Mouse (Mus musculus): ENCODE results near the gene Gbgt1. TPM values are rescaled to one million over a fixed set of nuclear protein-coding genes. Genes with fewer than 3 reads are reported as not detected.

Gbgt1 gene
- 0.50 and 0.68 TPM in 2 replicates for polyA plus RNA-seq (2015; fragmentation: Nextera tagmentation; extraction: Ambion mirVana)

DNA sequence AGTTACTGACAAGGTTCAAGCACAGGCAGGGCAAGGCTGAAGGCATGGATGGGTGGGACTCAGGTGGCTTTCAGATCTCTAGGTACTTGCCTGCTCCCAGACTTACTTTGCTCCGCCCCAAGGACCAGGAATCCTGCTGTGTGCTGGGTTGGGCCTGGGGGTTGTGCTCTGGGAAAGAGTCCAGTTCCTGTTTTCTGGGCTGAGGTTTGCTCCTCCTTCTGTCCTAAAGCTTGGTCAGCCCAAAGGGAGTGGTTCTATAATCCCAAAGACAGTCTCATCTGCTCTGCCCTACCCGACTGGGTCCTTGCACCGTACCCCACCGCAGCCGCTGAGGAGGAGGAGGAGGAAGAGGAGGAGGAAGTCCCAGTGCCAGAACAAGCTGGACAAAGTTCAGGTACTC lies at the start of gene Gbgt1:
Gene Gbgt1 (plus strand): TSS at position 221 of the 400 bp plus-strand sequence.
- Histone ChIP-seq H3K27me3 (no peaks in the 10 kb centered on the region), H3K4me3 (no peak within 1 kb of the TSS), H3K4me1 (no peaks in the 10 kb centered on the region), H3K4me2 (replicated peaks) (no peak within 1 kb of the TSS), H3K9ac (replicated peaks) (no peak within 1 kb of the TSS), H3K27ac (replicated peaks) (no peak within 1 kb of the TSS), H3K36me3 (no peaks in the 10 kb centered on the region), H3K9me3 (no peaks in the 10 kb centered on the region)
- WGBS: 79% methylated on average over 5 of the region's 5 CpGs
- ATAC-seq (replicated peaks): no peak

DNA sequence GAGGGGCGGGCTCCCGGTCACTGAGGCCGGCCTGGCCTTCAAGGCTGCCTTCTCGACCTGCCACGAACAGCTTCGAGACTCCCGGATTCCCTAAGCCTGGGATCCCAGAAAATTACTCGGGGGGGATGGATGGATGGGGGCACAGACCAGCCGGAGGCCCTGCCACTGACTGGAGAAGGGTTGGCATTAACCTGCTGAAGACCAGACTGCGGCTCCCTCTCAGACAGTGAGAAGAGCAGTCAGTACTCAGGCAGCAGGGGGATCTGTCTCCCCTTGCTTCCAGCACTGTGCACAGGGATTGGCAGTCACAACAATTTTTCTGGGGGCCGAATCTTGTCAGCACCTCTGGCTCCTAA lies 49.4 kb upstream of the Gbgt1 start:
- WGBS: 5% methylated on average over 11 of the region's 11 CpGs
- Histone ChIP-seq H3K4me3 (peak overlapping the region; percentile 80), H3K27me3 (no peaks in the 10 kb centered on the region), H3K27ac (replicated peaks) (peak overlapping the region; percentile 74), H3K9me3 (no peaks in the 10 kb centered on the region), H3K9ac (replicated peaks) (peak overlapping the region; percentile 69), H3K36me3 (peaks cover 7% of the 10 kb centered on the region; the same call in 1 of the 2 replicates), H3K4me1 (peaks cover 17% of the 10 kb centered on the region), H3K4me2 (replicated peaks) (peak overlapping the region; percentile 97)
- ATAC-seq (replicated peaks): peak; percentile 72

DNA sequence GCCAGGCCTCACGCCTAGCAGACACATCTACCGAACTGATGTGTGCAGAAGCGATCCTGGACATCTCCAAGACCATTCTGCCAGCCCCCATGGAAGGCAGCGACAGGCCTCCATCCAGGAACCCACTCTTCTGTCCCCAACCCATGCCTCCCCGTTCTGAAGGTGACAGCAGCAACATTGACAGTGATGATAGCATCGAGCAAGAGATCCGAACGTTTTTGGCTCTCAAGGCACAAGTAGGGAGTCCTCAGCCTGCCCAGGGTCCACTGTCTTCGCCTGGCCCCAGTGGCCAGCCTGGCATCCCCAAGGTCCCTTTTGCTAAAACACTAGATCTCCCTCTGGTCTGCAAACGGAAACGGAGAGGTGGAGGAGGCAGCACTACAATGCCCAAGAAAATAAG lies 45.0 kb upstream of the Gbgt1 start:
- H3K4me3 ChIP-seq: no peak overlapping the region
- H3K4me1 ChIP-seq: peaks cover 8% of the 10 kb centered on the region
- ATAC-seq (replicated peaks): no peak
- no peak overlapping the region for H3K9ac ChIP-seq (replicated peaks)
- 91% methylated on average over 11 of the region's 11 CpGs for WGBS
- peaks cover 9% of the 10 kb centered on the region; the same call in 1 of the 2 replicates for H3K36me3 ChIP-seq
- H3K27ac ChIP-seq (replicated peaks): no peak overlapping the region
- H3K27me3 ChIP-seq: no peaks in the 10 kb centered on the region
- H3K9me3 ChIP-seq: no peaks in the 10 kb centered on the region
- no peak overlapping the region for H3K4me2 ChIP-seq (replicated peaks)

DNA sequence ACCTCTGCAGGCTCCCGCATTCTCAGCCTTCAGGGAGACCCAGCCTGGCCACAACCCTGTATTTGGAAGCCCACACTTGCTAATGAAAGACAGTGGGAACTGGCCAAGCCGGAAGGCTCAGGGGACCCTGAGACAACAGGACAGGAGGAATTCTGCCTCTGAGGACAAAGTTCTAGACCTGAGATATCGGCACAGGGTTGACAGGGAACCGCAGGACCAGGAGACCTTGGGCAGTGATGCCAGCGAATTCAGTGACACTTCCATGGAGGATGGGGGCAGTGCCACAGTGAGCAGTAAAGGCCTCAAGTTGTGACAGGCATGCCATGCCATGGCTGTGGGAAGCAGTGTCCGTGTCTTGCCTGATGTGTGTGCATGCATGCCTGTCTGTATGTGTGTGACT lies 43.2 kb upstream of the Gbgt1 start:
- Histone ChIP-seq H3K4me3 (no peak overlapping the region), H3K36me3 (peaks cover 9% of the 10 kb centered on the region; the same call in 1 of the 2 replicates), H3K9ac (replicated peaks) (no peak overlapping the region), H3K4me1 (no peaks in the 10 kb centered on the region), H3K27ac (replicated peaks) (no peak overlapping the region), H3K27me3 (no peaks in the 10 kb centered on the region), H3K4me2 (replicated peaks) (no peak overlapping the region), H3K9me3 (no peaks in the 10 kb centered on the region)
- WGBS: 95% methylated on average over 6 of the region's 6 CpGs
- ATAC-seq (replicated peaks): no peak

DNA sequence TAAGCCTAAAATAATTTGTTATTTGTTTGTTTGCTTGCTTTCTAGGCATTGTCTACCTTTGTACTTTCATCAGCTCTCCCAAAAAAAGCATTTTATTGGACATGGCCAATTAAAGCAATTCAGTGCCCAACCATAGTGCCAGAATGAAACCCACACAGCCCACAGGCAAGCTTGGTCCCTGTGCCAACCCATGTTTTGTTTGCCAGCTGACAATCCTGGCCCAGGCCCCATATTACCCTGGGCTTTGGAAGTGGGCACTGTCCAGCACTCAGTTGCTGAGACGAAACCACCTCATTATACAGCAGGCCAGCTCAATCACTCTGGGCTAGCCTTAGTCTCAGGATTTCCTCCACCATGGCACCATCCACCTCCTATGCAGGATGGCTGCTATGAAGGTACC lies 40.1 kb upstream of the Gbgt1 start:
- ATAC-seq (replicated peaks): no peak
- Histone ChIP-seq H3K9ac (replicated peaks) (no peak overlapping the region), H3K27me3 (no peaks in the 10 kb centered on the region), H3K4me2 (replicated peaks) (no peak overlapping the region), H3K4me1 (no peaks in the 10 kb centered on the region), H3K27ac (replicated peaks) (no peak overlapping the region), H3K36me3 (peaks cover 3% of the 10 kb centered on the region; the same call in 1 of the 2 replicates), H3K4me3 (no peak overlapping the region), H3K9me3 (no peaks in the 10 kb centered on the region)
- WGBS: 50% methylated on average over 1 of the region's 1 CpGs

DNA sequence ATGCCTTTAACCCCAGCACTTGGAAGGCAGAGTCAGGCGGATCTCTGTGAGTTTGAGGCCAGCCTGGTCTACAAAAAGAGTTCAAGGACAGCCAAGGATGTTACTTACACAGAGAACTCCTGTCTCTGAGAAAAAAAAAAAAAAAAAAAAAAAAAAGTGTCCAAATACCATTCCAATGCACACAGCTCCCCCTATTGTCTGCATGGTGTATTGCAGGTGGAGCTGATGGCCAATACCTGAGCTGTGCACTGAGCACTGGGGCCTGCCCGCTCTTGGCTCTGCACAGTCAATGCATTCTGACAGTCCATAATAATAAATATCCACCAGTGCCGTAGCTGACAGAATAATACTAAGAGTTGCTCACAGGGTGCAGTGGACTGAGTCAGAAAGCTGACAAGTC lies 32.8 kb upstream of the Gbgt1 start:
- H3K4me3 ChIP-seq: no peak overlapping the region
- H3K4me1 ChIP-seq: peaks cover 15% of the 10 kb centered on the region
- no peak overlapping the region for H3K9ac ChIP-seq (replicated peaks)
- 35% methylated on average over 3 of the region's 3 CpGs for WGBS
- H3K36me3 ChIP-seq: no peaks in the 10 kb centered on the region
- no peak for ATAC-seq (replicated peaks)
- no peak overlapping the region for H3K4me2 ChIP-seq (replicated peaks)
- H3K9me3 ChIP-seq: no peaks in the 10 kb centered on the region
- no peak overlapping the region for H3K27ac ChIP-seq (replicated peaks)
- H3K27me3 ChIP-seq: no peaks in the 10 kb centered on the region

DNA sequence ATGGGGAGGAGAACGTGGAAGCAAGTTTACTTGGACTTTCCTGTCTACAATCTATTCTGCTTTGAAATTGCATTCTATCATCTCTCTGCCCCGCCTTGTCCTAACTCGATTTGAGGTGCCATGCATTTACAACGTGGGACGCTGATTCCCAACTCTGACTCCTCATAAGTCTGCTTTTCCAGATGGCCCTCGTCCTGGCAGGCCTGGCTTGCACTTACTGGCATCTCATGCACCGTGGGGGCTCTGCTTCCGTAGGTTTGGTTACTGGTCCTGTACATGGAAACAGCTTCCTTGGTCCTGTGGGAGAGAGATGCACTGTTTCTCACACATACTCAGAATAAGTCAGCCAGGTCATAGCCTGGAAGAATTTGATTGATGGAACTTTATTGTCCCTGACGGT lies 31.8 kb upstream of the Gbgt1 start:
- no peak overlapping the region for H3K27ac ChIP-seq (replicated peaks)
- H3K4me1 ChIP-seq: peaks cover 18% of the 10 kb centered on the region
- no peak overlapping the region for H3K9ac ChIP-seq (replicated peaks)
- H3K4me3 ChIP-seq: no peak overlapping the region
- H3K9me3 ChIP-seq: no peaks in the 10 kb centered on the region
- no peak overlapping the region for H3K4me2 ChIP-seq (replicated peaks)
- no peaks in the 10 kb centered on the region for H3K27me3 ChIP-seq
- 81% methylated on average over 9 of the region's 9 CpGs for WGBS
- ATAC-seq (replicated peaks): no peak
- H3K36me3 ChIP-seq: peaks cover 7% of the 10 kb centered on the region

DNA sequence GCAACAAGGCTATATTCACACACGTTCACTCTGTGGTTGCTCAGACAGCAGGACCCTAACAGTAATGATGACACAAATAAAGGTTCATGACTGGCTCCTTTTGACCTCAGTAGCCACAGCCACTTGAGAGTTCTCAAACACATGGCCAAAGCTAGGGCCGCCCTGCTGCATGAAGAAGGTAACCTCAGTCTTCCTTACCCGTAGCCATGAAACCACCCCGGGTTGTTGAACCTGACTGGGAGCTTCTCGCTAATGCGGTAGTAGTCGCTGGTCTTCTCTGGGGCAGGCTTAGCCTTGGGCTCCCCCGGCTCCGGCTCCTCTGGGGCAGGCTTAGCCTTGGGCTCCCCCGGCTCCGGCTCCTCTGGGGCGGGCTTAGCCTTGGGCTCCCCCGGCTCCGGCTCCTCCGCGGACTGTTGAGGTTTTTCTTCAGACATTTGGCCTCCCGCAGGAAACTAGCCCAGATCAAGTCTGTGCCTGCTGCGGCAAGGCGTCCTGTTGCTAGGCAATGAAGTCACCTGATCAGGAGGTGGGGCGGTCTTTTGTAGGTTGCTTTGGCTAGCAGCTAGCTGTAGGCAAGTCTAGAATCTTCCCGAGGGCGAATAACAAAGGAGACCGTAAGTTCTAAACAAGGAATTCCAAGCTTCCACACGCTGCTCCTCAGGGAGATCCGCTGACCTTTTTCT lies 30.7 kb upstream of the Gbgt1 start, which contains the start of gene 1700007K13Rik:
Gene 1700007K13Rik (minus strand): TSS at position 497 of the 683 bp plus-strand sequence.
- 3% methylated on average over 25 of the region's 25 CpGs for WGBS
- peak; percentile 61 for ATAC-seq (replicated peaks)
- Histone ChIP-seq H3K9me3 (no peaks in the 10 kb centered on the region), H3K36me3 (peaks cover 18% of the 10 kb centered on the region), H3K4me3 (peak within 1 kb of the TSS; percentile 28), H3K9ac (replicated peaks) (no peak within 1 kb of the TSS; the same call in 1 of the 2 replicates), H3K4me1 (peaks cover 18% of the 10 kb centered on the region), H3K27me3 (no peaks in the 10 kb centered on the region), H3K27ac (replicated peaks) (no peak within 1 kb of the TSS), H3K4me2 (replicated peaks) (peak within 1 kb of the TSS; percentile 49)

DNA sequence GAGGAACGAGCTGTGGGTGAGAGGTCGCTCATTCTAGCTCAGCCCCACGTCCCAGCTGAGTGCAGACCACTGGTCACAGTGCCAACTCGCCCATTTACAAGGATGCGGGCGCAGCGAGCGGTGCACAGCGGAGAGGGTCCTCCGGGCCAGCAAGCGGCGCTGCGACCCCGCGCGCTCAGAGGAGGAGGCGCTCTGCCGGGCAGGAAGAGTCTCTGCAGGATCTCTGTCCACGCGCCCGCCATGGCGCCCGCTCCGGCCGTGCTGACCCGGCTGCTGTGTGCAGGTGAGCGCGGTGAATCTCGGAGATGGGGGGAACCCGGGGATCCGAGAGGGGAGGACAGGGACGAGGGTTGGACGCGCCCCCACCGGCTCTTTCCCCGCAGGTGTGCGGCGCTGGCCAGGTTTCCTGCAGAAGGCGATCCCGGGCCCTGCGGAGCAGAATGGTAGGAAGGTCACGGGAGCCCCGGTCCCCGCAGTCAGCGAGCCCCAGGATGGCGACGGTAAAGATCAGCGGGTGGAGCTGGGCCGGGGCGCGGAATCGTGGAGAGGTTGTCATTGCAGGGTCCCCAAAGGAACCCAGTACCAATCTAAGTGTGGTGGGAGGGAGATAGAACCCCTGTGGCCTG lies 28.7 kb upstream of the Gbgt1 start, which contains the start of gene Mrps2:
Gene Mrps2 (plus strand): TSS at position 207 of the 626 bp plus-strand sequence.
- H3K9ac ChIP-seq (replicated peaks): peak within 1 kb of the TSS; percentile 98
- peaks cover 18% of the 10 kb centered on the region for H3K4me1 ChIP-seq
- H3K9me3 ChIP-seq: 0 out of 2 replicates have a peak, but pooled peaks cover 2% of the 10 kb centered on the region
- peak within 1 kb of the TSS; percentile 98 for H3K4me3 ChIP-seq
- peak within 1 kb of the TSS; percentile 23; the same call in 1 of the 2 replicates for H3K27ac ChIP-seq (replicated peaks)
- peaks cover 37% of the 10 kb centered on the region for H3K36me3 ChIP-seq
- peak; percentile 93 for ATAC-seq (replicated peaks)
- H3K4me2 ChIP-seq (replicated peaks): peak within 1 kb of the TSS; percentile 65
- WGBS: under 1% methylated on average over 52 of the region's 52 CpGs
- H3K27me3 ChIP-seq: no peaks in the 10 kb centered on the region

DNA sequence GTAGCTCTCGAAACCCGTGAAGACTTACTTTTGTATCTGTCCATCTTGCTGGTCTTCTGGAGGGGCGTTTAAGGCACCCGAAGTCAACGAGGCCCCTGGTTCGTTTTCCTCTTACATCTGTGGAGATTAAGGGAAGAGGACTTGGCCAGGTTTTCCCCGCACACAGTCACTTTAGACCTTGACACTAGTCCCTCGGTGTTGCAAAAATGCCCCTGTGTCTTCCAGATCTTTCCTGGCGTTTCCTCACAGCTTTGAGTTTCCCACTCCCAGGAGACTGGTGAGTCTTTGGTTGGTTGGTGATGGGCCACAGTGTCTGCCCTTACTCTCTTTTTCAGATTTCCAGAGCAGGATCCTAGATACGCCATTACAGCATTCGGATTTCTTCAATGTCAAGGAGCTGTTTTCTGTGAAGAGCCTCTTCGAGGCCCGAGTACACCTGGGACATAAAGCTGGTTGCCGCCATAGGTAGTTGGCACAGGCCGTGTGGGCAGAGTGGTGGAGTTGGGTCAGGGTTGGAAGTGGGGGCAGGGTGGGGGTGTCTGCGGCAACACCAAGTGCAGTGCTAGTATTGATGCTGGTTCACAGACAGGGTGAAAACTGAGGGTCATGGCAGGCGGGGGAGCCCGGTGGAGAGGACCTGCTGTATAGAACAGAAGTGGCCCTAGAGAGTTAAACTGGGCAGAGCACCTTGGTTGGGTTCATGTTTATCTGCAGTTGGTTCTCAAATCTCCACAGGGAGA lies 28.0 kb upstream of the Gbgt1 start:
- Histone ChIP-seq H3K9me3 (0 out of 2 replicates have a peak, but pooled peaks cover 3% of the 10 kb centered on the region), H3K27me3 (no peaks in the 10 kb centered on the region), H3K9ac (replicated peaks) (peak overlapping the region; percentile 98), H3K4me1 (peaks cover 18% of the 10 kb centered on the region), H3K4me3 (peak overlapping the region; percentile 98), H3K27ac (replicated peaks) (no peak overlapping the region), H3K36me3 (peaks cover 41% of the 10 kb centered on the region), H3K4me2 (replicated peaks) (peak overlapping the region; percentile 65)
- WGBS: 56% methylated on average over 18 of the region's 18 CpGs
- ATAC-seq (replicated peaks): no peak

DNA sequence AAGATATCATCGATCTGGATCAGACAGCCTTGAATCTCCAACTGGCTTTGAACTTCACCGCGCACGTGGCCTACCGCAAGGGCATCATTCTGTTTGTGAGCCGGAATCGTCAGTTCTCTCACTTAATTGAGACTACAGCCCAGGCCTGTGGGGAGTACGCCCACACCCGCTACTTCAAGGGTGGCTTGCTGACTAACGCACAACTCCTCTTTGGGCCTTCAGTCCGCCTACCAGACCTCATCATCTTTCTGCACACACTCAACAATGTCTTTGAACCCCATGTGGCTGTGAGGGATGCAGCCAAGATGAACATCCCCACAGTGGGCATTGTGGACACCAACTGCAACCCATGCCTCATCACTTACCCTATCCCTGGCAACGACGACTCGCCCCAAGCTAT lies 27.2 kb upstream of the Gbgt1 start:
- Histone ChIP-seq H3K4me3 (no peak overlapping the region), H3K9ac (replicated peaks) (no peak overlapping the region), H3K27ac (replicated peaks) (no peak overlapping the region), H3K36me3 (peaks cover 41% of the 10 kb centered on the region), H3K9me3 (0 out of 2 replicates have a peak, but pooled peaks cover 3% of the 10 kb centered on the region), H3K4me2 (replicated peaks) (no peak overlapping the region), H3K27me3 (no peaks in the 10 kb centered on the region), H3K4me1 (peaks cover 18% of the 10 kb centered on the region)
- ATAC-seq (replicated peaks): no peak
- WGBS: 98% methylated on average over 14 of the region's 14 CpGs

DNA sequence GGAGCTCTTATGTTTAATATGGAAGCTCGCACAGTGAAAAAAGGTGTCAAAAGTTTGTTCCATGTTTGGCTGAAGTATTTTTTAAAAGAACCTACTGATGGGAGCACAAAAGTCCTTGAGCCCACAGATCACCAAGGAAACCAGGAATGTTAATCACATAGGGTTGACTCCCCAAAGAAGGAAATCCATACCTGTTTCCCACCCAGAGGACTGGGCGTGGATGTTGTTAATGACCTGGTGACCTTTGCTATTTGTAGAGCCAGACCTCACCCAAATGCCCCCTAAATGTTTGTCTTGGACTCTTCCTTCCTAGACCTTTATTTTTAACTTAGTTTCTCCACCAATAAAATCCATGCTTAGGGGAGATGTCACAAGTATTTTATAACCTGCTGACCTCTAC lies 26.1 kb upstream of the Gbgt1 start:
- Histone ChIP-seq H3K27ac (replicated peaks) (no peak overlapping the region), H3K27me3 (no peaks in the 10 kb centered on the region), H3K9ac (replicated peaks) (no peak overlapping the region), H3K9me3 (0 out of 2 replicates have a peak, but pooled peaks cover 3% of the 10 kb centered on the region), H3K4me1 (peaks cover 18% of the 10 kb centered on the region), H3K36me3 (peaks cover 41% of the 10 kb centered on the region), H3K4me3 (no peak overlapping the region), H3K4me2 (replicated peaks) (no peak overlapping the region)
- no peak for ATAC-seq (replicated peaks)
- 97% methylated on average over 2 of the region's 2 CpGs for WGBS

Data from forebrain, embryonic 15.5 days (tissue).